Mouse (Mus musculus) gastrocnemius, adult 2 months (tissue): ENCODE measurements at regions not wholly inside any gene's neighbourhood (a gene's known extent, or its start where the extent isn't known, plus 50 kb on each side); places are given as distances from the start of the nearest gene placed in this dataset.

Source experiments
- DNase-seq: peaks from one replicate; pipeline ENCODE4 v3.0.0; 2022
- H3K27ac ChIP-seq: fragments of 200-600 bp; 2 replicates; pipeline ENCODE4 v1.8.1; 2022; ENCODE audit warnings: mild to moderate bottlenecking
- H3K4me3 ChIP-seq: fragments of 200-600 bp; 2 replicates; pipeline ENCODE4 v1.8.1; 2022; ENCODE audit warnings: mild to moderate bottlenecking, moderate library complexity
- CTCF ChIP-seq: fragments of 200-600 bp; IDR thresholded peaks from 2 replicates; pipeline ENCODE4 v1.8.1; 2022; ENCODE audit warnings: antibody characterized with exemption, mild to moderate bottlenecking, moderate library complexity
- intact Hi-C: fragments of 180-260 bp; cut with DNase I; formaldehyde crosslinking; loops from one replicate; pipeline ENCODE4 v1.15.1; 2025

DNA sequence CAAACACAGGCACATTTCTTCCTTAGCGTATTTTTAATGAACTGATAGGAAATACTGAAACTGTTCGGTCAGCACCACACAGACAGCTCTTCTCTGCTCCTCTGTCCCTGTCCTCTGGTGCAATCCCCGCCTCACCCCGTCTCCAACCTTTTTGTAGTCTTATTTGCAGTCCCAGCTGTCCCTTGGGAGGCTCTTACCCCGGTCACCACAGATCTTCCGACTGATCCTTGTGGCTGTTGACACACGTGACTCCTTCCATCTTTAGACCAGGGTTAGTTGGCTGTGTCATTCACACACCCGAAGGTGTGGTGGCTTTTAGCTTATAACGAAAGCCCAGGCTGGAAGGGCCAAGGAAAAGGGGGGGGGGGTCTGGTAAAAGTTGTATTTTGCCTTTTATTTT, 56.4 kb downstream of the Cyp26a1 start:
- no peak for DNase-seq

DNA sequence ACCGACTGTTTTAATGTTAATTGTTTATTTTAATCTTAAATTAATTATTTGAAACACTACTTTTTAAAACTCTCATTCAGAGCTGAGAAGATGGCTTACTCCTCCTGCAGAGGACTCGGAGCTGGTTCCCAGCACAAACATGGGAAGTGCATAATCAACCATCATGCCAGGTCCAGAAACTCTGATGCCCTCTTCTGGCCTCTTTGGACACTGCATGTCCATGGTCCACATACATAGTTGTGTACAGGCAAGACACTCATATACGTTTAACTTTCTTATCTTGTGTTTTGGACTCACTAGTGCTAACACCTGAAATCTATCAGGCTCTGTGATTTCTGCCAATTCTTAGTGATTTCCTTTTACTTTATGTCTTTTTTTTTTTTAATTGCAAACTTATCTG, 57.8 kb downstream of the Cyp26a1 start:
- Histone ChIP-seq H3K27ac (no peak overlapping the region), H3K4me3 (no peak overlapping the region)
- DNase-seq, result no peak
- intact Hi-C loops, result no loop called here
- peak; percentile 15; the same call in 1 of the 2 replicates for TF ChIP-seq CTCF

More for the DNA sequence above, 56.4 kb downstream of the Cyp26a1 start:
- H3K27ac ChIP-seq, result no peak overlapping the region
- no peak for TF ChIP-seq CTCF
- no peak overlapping the region for H3K4me3 ChIP-seq
- intact Hi-C loops, result no loop called here

DNA sequence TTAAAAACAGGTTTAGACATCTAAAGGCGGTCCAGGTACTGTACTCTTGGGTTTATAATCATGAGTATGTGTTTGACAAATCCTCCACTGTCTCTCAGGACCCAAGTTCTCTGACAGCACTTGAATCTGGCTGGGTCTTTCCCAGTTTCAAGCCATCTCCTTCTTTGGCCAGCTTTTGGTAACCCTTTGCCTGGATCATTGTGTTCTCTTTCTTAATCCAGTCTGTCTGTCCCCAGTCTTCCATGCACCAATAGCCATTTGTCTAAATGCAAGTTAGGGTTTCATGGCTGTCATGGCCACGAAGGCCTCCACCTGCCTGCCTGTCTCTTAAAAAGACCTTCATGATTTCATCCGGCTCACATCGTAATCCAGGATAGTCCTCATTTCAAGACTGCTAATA, 71.8 kb downstream of the Cyp26a1 start:
- Histone ChIP-seq H3K4me3 (no peak overlapping the region), H3K27ac (no peak overlapping the region)
- no peak for DNase-seq
- TF ChIP-seq CTCF, result no peak
- intact Hi-C loops, result no loop called here

DNA sequence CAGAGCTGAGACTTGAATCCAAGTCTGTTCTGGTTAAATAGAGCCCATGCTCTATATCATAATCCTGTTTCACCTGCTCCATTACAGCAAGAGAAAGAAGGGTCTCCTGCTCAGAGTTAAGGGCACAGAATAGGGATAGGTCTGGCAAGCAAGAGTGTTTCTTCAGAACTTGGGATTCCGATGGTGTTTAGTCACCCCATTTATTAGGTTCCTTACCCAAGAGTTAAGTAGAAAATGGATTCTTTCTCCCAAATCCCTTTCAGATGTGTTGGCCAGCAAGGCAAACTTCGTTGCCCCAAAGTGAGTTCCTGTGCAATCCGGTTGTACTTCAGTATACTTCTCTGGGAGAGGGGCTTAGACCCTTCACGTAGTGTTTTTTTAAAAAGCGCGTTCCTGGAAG, 74.4 kb downstream of the Cyp26a1 start:
- no peak overlapping the region for H3K4me3 ChIP-seq
- H3K27ac ChIP-seq, result no peak overlapping the region
- intact Hi-C loops, result no loop called here
- TF ChIP-seq CTCF, result no peak
- no peak for DNase-seq

DNA sequence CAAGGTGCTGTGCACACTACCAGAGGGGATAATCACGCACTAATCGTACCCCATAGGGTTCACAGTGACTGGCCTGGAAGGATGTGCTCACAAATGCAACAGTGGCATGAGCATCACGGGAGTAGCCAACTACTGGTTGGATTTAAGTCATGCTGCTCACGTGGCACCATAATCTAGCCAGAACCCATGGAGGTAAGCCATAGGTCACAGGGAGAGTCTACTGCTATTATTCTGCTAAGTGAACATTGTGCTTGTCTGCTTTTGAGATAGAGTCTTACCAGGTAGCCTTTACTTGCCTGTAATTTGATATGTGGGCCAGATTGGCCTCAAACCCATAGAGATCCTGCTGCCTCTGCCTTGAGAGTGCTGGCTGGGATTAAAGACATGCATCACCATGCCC, 77.0 kb downstream of the Cyp26a1 start:
- H3K27ac ChIP-seq, result no peak overlapping the region
- intact Hi-C loops, result no loop called here
- TF ChIP-seq CTCF, result no peak

DNA sequence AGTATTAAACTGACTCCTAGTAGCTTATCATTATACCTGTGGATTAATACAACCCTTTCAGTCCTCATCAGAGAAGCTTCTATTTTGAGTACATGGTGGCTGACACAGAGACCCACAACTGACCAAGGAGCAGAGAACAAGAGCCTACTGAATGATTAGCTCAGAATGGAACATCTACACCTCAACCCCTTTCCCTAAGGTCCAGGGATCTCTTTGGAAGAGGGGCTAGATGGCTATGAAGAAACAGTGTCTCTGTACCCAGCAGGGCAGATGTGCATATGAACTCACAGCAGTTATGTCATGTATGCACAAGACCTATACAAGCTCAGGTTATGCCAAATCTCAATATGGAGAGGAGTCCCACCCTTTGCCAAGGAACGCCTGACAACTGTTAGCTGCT, 77.4 kb downstream of the Cyp26a1 start:
- intact Hi-C loops, result no loop called here
- Histone ChIP-seq H3K27ac (no peak overlapping the region), H3K4me3 (no peak overlapping the region)
- TF ChIP-seq CTCF, result no peak
- DNase-seq, result no peak

More for the DNA sequence above, 77.0 kb downstream of the Cyp26a1 start:
- no peak for DNase-seq
- H3K4me3 ChIP-seq, result no peak overlapping the region

DNA sequence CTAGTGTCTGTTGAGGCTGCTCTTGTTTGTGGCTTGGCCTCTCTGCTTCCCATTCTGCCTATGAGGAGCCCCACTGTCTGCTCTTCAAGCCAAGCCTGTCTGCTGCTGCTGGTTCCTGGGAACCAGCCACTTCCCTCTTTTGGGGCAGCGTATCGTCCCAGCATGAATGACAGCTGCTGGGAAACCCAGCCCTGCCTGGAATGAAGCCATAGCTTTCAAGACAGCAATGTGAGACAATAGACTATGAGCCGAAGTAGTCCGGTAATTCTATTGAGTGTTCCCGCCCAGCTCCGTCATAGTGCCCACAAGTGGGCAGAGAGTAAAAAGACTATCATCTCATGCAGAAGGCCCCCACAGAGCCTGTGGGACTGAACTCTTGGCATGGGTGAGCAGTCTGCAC, 80.4 kb downstream of the Cyp26a1 start:
- H3K4me3 ChIP-seq, result no peak overlapping the region
- DNase-seq, result no peak
- TF ChIP-seq CTCF, result no peak
- intact Hi-C loops, result no loop called here
- no peak overlapping the region for H3K27ac ChIP-seq

DNA sequence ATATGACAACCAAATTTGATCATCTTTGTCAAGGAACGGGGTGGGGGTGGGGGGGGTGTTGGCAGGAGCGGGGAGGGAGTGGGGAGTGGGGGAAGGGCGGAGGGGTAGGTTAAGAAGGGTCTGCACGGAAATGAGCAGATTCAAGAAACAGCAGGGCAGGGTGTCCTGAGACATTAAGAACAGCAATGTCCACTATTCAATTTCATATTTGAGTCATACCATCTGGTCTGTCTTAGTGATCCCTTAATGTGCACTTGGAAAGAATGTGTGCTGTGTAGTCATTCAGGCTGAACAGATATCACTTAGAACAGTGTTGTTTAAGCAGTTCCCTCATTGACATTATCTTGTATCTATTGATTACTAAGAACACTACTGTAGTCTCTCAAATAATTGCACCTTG, 81.0 kb downstream of the Cyp26a1 start:
- TF ChIP-seq CTCF, result no peak
- H3K4me3 ChIP-seq, result no peak overlapping the region
- H3K27ac ChIP-seq, result no peak overlapping the region
- no peak for DNase-seq
- intact Hi-C loops, result no loop called here

DNA sequence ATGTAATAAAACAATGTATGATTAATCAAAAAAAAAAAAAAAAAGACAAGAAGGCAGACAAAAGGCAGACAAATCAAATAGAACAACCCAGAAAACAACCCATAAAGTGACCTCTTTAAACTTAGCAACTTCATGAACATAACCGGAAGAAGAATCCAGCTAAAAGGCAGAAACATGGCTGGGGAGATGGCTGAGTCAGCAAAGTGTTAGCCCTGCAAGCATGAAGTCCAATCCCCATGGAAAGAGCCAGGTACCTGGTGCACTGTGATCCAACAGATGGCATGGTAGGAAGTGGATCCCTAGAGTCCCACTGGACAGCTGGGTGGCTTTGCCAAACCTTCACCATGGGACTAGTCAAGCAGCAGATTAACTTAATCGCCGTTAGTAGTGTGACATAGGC, 90.9 kb downstream of the Cyp26a1 start:
- DNase-seq, result no peak
- no peak overlapping the region for H3K4me3 ChIP-seq
- intact Hi-C loops, result no loop called here
- no peak for TF ChIP-seq CTCF
- no peak overlapping the region for H3K27ac ChIP-seq

DNA sequence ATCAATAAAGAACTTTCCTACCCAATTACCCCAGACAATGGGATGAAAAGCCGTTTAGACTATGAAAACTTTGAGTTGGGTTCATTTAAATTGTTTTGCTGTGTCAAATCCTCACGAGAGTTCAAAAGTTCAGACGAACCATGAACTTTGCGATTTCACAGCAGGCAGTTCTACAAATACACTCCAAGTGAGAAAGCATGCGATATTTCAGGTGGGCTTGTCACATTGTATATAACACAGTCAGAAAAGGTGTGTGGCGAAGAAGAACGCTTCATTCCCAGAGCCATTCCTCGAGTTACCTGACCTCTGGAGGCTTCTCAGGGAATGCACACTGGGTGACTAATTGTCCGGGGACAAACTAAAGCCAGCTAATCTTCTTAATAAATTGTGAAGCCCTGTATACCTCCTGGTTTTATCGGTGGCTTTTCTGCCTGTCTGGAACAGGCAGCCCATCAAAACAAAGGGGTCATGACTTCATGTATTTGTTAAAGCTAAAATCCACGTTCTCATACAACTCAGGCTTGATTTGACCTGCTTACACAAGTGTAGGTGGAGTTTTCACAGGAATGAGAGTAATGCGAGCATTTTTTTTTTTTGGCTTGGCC, 92.1 kb downstream of the Cyp26a1 start:
- intact Hi-C loops, result no loop called here
- no peak for DNase-seq
- H3K27ac ChIP-seq, result no peak overlapping the region
- no peak for TF ChIP-seq CTCF
- no peak overlapping the region for H3K4me3 ChIP-seq

DNA sequence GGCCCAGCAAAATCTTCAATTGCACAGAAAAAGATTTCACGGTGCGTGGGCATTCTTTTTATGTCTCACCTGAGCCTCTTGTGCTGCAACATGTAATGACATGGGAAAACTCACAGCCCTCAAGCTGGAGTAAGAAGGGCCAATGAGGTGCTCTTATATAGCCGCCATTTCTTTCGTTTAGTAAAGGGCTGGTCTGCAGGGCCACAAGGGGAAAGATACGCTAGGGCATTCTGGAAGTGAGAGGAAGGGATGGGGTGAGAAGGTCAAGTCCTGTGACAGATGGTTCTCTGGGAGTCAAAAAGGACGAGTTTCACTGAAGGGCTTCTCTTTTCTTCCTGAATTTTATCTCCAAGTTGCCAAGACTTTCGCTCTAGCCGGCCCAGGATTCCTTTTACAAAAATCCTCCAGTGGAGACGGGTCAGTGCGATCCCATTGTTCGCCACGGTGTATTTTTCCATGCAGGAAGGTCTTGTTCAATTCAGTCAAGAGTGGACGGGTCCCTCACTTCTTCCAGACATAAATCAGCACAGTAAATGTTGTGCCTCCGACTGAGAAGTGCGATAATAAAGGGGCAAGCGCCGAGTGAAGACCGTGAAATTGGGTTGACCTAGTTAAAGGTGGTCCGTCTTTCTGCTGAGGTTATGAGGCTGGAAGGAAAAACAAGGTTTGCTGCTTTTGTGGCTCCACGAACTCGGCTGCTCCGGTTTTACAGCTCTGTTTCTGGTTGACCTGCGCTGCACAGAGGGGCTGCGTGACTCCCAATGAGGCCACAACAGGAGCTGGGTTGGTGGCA, 92.9 kb downstream of the Cyp26a1 start:
- H3K27ac ChIP-seq, result no peak overlapping the region
- intact Hi-C loops, result no loop called here
- no peak for TF ChIP-seq CTCF
- DNase-seq, result no peak
- H3K4me3 ChIP-seq, result no peak overlapping the region

DNA sequence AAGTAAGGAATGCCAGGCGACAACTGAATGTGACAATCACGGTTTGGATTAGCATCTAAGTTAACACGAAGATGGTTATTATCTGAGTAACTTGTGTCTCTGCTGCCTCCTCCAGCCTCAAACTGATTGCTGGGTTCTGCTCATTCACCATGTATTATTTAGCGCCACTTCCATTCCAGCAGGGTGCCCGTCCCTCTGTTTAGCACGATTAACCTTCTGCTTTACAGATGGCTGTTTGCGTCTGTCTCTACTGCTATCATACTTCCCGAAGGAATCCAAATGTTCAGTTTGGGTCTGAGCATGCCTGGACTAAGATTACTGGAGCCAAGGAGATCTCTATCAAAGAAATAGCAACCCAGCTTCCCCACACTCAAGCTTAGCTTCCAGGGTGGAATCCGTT, 95.6 kb downstream of the Cyp26a1 start:
- no peak for TF ChIP-seq CTCF
- DNase-seq, result no peak
- H3K27ac ChIP-seq, result no peak overlapping the region
- intact Hi-C loops, result no loop called here
- H3K4me3 ChIP-seq, result no peak overlapping the region

DNA sequence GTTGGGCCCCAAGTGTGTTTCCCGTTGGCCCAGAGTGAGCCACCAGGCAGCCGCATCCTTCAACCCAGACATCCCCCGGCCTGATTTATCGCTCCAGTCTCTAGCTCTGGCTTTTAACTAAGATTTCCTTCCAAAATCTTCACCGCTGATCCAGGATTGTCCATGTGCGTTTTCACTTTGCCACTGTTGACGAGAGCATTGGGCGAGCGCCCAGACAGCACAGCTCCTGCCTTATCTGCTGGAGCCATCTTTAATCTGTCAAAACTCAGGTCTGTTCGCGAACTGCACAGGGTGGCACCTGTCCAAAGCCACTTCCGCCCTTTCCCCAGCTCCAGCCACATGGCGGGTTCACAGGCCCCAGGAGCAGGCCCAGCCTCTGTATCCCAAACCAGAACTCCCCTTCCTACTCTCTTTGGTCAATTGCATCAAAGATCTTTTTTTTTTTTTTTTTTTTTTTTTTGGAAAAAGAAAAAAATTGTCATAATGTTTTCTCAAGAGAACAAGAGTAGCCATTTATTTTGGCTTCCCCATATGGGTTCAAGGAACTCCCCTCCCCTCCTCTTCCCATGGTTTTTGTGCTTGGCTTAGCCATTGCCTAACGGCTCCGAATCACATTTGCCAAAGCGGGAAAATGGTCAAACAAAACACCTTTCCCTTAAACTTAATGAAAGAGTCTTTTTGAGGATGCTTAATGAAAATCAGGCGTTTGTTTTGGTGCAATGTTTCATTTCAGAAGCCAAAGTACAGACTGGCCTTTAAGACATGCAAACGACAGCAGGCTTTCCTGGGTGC, 98.2 kb downstream of the Cyp26a1 start:
- no peak for TF ChIP-seq CTCF
- Histone ChIP-seq H3K27ac (no peak overlapping the region), H3K4me3 (no peak overlapping the region)
- intact Hi-C loops, result no loop called here
- DNase-seq, result peak; percentile 76
